Mouse (Mus musculus): ENCODE results near the gene Trappc6a. TPM values are rescaled to one million over a fixed set of nuclear protein-coding genes. Genes with fewer than 3 reads are reported as not detected.

Trappc6a gene
- polyA plus RNA-seq, 1 experiment from 2014 or later: 51.0 TPM

DNA sequence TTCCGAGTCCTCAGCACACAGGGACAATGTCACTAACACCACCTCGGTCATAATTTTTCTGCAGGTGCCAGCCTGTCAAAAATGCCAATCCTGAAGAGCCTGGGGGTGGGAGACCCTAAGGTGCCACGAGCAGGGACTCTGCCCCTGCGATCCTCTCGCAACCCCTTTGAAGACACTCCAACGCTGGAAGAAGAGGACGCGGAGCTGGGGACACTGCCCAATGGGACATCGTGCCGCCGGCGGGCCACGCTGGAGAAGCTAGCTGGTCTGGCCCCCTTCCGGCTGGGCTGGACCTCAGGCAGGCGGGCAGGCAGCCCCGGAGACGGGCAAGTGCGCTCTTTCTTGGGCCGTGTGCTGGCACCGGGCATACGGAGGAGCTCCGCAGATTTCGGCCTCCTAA, 38.8 kb upstream of the Trappc6a start:
- Histone ChIP-seq H3K4me3 (no peak overlapping the region), H3K4me2 (replicated peaks) (no peak overlapping the region), H3K36me3 (no peaks in the 10 kb centered on the region), H3K27ac (no peak overlapping the region), H3K27me3 (replicated peaks) (peaks cover 72% of the 10 kb centered on the region), H3K4me1 (peaks cover 6% of the 10 kb centered on the region; the same call in 1 of the 2 replicates), H3K9ac (no peak overlapping the region), H3K9me3 (no peaks in the 10 kb centered on the region)
- no peak for ATAC-seq (ENCODE audit: low FRiP score, low read depth)
- 22% methylated on average over 23 of the region's 23 CpGs for WGBS

- no peak for ATAC-seq (ENCODE audit: low FRiP score, low read depth)
- H3K27me3 ChIP-seq (replicated peaks): peaks cover 74% of the 10 kb centered on the region
- no peaks in the 10 kb centered on the region for H3K9me3 ChIP-seq
- H3K9ac ChIP-seq: no peak overlapping the region
- no peak overlapping the region for H3K4me2 ChIP-seq (replicated peaks)
- no peaks in the 10 kb centered on the region for H3K36me3 ChIP-seq
- 14% methylated on average over 14 of the region's 14 CpGs for WGBS
- H3K27ac ChIP-seq: no peak overlapping the region
- peaks cover 7% of the 10 kb centered on the region; the same call in 1 of the 2 replicates for H3K4me1 ChIP-seq
- H3K4me3 ChIP-seq: no peak overlapping the region
Measured at GRCm38 (mm10) chr7:19470308-19470707, 37.9 kb upstream of the Trappc6a start.

- Histone ChIP-seq H3K4me2 (replicated peaks) (no peak overlapping the region), H3K4me3 (no peak overlapping the region), H3K36me3 (no peaks in the 10 kb centered on the region), H3K27me3 (replicated peaks) (peaks cover 75% of the 10 kb centered on the region), H3K9me3 (no peaks in the 10 kb centered on the region), H3K27ac (no peak overlapping the region), H3K9ac (no peak overlapping the region), H3K4me1 (peaks cover 7% of the 10 kb centered on the region; the same call in 1 of the 2 replicates)
- ATAC-seq (ENCODE audit: low FRiP score, low read depth): no peak
- 50% methylated on average over 4 of the region's 4 CpGs for WGBS
Measured at GRCm38 (mm10) chr7:19472403-19472802, 35.8 kb upstream of the Trappc6a start.

- peaks cover 65% of the 10 kb centered on the region for H3K27me3 ChIP-seq (replicated peaks)
- H3K9ac ChIP-seq: peak overlapping the region; percentile 65
- H3K4me1 ChIP-seq: peaks cover 7% of the 10 kb centered on the region; the same call in 1 of the 2 replicates
- peak overlapping the region; percentile 53 for H3K4me3 ChIP-seq
- no peaks in the 10 kb centered on the region for H3K9me3 ChIP-seq
- WGBS: under 1% methylated on average over 89 of the region's 89 CpGs
- peak overlapping the region; percentile 75 for H3K4me2 ChIP-seq (replicated peaks)
- H3K27ac ChIP-seq: no peak overlapping the region
- no peaks in the 10 kb centered on the region for H3K36me3 ChIP-seq
- ATAC-seq (ENCODE audit: low FRiP score, low read depth): peak; percentile 72
Measured at GRCm38 (mm10) chr7:19473875-19474443, 34.2 kb upstream of the Trappc6a start.

DNA sequence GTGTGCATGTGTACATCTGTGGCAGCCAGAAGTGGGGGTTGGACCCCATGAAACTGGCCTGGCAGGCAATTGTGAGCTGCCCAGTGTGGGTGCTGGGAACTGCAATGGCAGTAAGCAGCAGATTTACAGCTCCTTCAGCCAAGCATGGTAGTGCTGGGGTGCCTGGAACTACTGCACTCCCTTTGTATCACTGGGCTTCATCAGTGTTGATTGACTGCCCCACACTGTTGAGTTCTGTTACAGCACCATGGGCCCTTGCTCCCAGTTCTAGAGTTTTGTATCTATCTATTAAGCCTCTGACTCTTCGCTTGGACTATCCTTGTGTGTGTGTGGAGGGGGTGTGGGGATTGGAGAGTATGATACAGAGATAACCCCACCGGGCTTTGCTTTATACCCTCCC, 31.1 kb upstream of the Trappc6a start:
- ATAC-seq (ENCODE audit: low FRiP score, low read depth): no peak
- H3K9me3 ChIP-seq: no peaks in the 10 kb centered on the region
- no peak overlapping the region for H3K4me3 ChIP-seq
- H3K4me1 ChIP-seq: peaks cover 7% of the 10 kb centered on the region; the same call in 1 of the 2 replicates
- 71% methylated on average over 2 of the region's 2 CpGs for WGBS
- H3K36me3 ChIP-seq: no peaks in the 10 kb centered on the region
- peaks cover 37% of the 10 kb centered on the region for H3K27me3 ChIP-seq (replicated peaks)
- H3K9ac ChIP-seq: no peak overlapping the region
- H3K27ac ChIP-seq: no peak overlapping the region
- no peak overlapping the region for H3K4me2 ChIP-seq (replicated peaks)

GRCm38 (mm10) chr7:19477624-19478384, 30.4 kb upstream of the Trappc6a start:
- peaks cover 7% of the 10 kb centered on the region; the same call in 1 of the 2 replicates for H3K4me1 ChIP-seq
- H3K27me3 ChIP-seq (replicated peaks): peaks cover 30% of the 10 kb centered on the region
- H3K9me3 ChIP-seq: no peaks in the 10 kb centered on the region
- H3K4me2 ChIP-seq (replicated peaks): no peak overlapping the region
- no peaks in the 10 kb centered on the region for H3K36me3 ChIP-seq
- H3K4me3 ChIP-seq: no peak overlapping the region
- no peak overlapping the region for H3K27ac ChIP-seq
- WGBS: 25% methylated on average over 14 of the region's 14 CpGs
- no peak overlapping the region for H3K9ac ChIP-seq
- no peak for ATAC-seq (ENCODE audit: low FRiP score, low read depth)

DNA sequence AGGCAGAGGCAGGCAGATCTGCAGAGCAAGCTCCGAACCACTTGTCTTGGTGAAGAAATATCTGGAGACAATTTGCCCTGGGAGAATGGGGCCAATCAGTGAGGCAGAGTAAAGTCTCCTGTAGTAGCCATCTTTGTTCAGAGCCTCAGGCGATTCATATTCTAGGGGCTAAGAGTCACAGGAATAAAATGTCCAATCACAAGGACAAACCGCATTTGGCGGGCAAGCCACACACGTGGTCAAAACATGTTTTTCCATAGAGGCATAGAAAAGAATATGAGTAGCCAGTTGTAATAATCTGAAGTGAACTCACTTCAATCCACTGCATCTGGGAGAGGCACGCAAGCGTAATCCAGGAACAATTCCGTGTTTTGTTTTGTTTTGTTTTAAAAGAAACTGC, 24.9 kb upstream of the Trappc6a start:
- H3K27me3 ChIP-seq (replicated peaks): peaks cover 9% of the 10 kb centered on the region
- 85% methylated on average over 8 of the region's 8 CpGs for WGBS

GRCm38 (mm10) chr7:19485488-19485887, 22.7 kb upstream of the Trappc6a start:
- Histone ChIP-seq H3K27ac (no peak overlapping the region), H3K9me3 (no peaks in the 10 kb centered on the region), H3K4me2 (replicated peaks) (no peak overlapping the region), H3K36me3 (no peaks in the 10 kb centered on the region), H3K9ac (no peak overlapping the region), H3K4me3 (no peak overlapping the region), H3K27me3 (replicated peaks) (peaks cover 31% of the 10 kb centered on the region), H3K4me1 (0 out of 2 replicates have a peak, but pooled peaks cover 6% of the 10 kb centered on the region)
- 79% methylated on average over 1 of the region's 1 CpGs for WGBS
- no peak for ATAC-seq (ENCODE audit: low FRiP score, low read depth)

More for the DNA sequence above, 24.9 kb upstream of the Trappc6a start:
- H3K4me1 ChIP-seq: no peaks in the 10 kb centered on the region
- H3K4me2 ChIP-seq (replicated peaks): no peak overlapping the region
- H3K4me3 ChIP-seq: no peak overlapping the region
- no peak overlapping the region for H3K27ac ChIP-seq
- H3K36me3 ChIP-seq: no peaks in the 10 kb centered on the region
- no peak for ATAC-seq (ENCODE audit: low FRiP score, low read depth)
- H3K9ac ChIP-seq: no peak overlapping the region
- H3K9me3 ChIP-seq: no peaks in the 10 kb centered on the region

DNA sequence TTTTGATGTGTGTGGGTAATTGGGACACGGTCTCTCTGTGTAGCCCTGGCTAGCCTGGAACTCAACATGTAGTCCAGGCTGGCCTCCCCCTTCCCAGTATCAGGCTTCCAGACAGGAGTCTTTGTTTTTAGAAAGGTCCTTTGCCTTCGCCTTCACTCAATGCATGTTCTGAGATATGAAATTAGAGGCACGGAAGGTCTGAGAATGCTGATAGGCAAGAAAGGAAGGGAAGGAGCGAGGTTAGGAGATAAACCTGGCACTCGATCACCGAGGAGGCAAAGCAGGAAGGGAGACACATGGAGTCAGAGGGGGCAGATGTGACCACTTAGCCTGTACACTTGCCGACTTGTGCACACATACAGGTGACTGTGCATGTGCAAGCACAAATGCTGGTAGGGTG, 21.6 kb upstream of the Trappc6a start:
- Histone ChIP-seq H3K27me3 (replicated peaks) (peaks cover 41% of the 10 kb centered on the region), H3K4me1 (peaks cover 7% of the 10 kb centered on the region), H3K4me2 (replicated peaks) (no peak overlapping the region), H3K9me3 (no peaks in the 10 kb centered on the region), H3K4me3 (no peak overlapping the region), H3K36me3 (no peaks in the 10 kb centered on the region), H3K27ac (no peak overlapping the region), H3K9ac (no peak overlapping the region)
- no peak for ATAC-seq (ENCODE audit: low FRiP score, low read depth)
- WGBS: 91% methylated on average over 7 of the region's 7 CpGs

DNA sequence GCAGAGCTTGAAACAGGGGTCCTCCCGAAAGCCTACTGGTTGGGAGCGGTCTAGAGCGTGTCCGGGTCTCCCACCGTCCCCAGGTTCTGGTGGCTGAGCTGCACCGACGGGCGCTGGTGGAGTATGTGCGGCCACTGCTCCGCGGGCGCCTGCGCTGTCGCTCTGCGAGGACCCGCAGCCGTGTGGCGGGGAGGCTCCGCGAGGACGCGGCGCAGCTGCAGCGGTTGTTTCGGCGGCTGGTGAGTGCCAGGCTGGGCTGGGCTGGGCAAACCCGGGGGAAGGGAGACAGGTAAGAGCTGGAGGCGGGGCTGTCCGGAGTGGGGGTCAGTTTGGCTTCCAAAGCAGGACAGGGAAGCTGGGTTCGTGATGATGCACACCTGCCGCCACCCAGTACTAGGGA, 18.7 kb upstream of the Trappc6a start:
- Histone ChIP-seq H3K27ac (no peak overlapping the region), H3K4me1 (peaks cover 12% of the 10 kb centered on the region), H3K4me2 (replicated peaks) (peak overlapping the region; percentile 49), H3K36me3 (no peaks in the 10 kb centered on the region), H3K9me3 (no peaks in the 10 kb centered on the region), H3K4me3 (0 out of 2 replicates have a peak overlapping the region, but pooled peaks have one; percentile 7), H3K27me3 (replicated peaks) (peaks cover 58% of the 10 kb centered on the region), H3K9ac (no peak overlapping the region)
- ATAC-seq (ENCODE audit: low FRiP score, low read depth): no peak
- WGBS: 3% methylated on average over 31 of the region's 31 CpGs

DNA sequence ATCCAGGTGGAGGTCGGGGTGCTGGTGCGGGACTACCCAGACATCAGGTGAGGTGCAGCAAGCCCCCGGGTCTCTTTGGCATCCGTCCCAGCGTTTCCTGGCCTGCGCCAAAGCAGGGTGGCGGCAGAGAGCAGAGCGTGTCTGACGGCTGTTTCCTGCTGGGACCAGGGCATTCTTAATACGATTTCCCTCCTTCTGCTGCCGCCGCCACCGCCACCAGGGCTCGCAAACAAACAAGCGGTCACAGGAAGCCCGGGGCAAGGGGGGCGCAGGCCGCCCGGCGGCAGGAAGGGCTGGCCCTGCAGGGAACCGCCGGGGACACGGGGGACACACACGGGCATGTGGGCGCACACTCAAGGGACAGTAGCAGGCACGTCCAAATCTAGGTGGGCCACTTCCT, 16.5 kb upstream of the Trappc6a start:
- Histone ChIP-seq H3K27ac (no peak overlapping the region), H3K27me3 (replicated peaks) (peaks cover 58% of the 10 kb centered on the region), H3K4me2 (replicated peaks) (peak overlapping the region; percentile 54), H3K9me3 (no peaks in the 10 kb centered on the region), H3K4me1 (peaks cover 12% of the 10 kb centered on the region), H3K4me3 (0 out of 2 replicates have a peak overlapping the region, but pooled peaks have one; percentile 15), H3K36me3 (no peaks in the 10 kb centered on the region), H3K9ac (peak overlapping the region; percentile 46)
- no peak for ATAC-seq (ENCODE audit: low FRiP score, low read depth)
- WGBS: 4% methylated on average over 26 of the region's 26 CpGs

- no peak overlapping the region for H3K9ac ChIP-seq
- H3K4me2 ChIP-seq (replicated peaks): no peak overlapping the region
- H3K36me3 ChIP-seq: no peaks in the 10 kb centered on the region
- H3K27ac ChIP-seq: no peak overlapping the region
- ATAC-seq (ENCODE audit: low FRiP score, low read depth): no peak
- H3K27me3 ChIP-seq (replicated peaks): peaks cover 33% of the 10 kb centered on the region
- H3K9me3 ChIP-seq: no peaks in the 10 kb centered on the region
- WGBS: 85% methylated on average over 25 of the region's 25 CpGs
- H3K4me1 ChIP-seq: peaks cover 6% of the 10 kb centered on the region
- H3K4me3 ChIP-seq: no peak overlapping the region
Measured at GRCm38 (mm10) chr7:19494751-19495474, 13.3 kb upstream of the Trappc6a start.

All from neural tube, embryonic 12.5 days (tissue).